Mouse (Mus musculus) embryo, embryonic 11.5 days (tissue): ENCODE measurements around the gene Olfr646.

Source experiments
- DNase-seq: peaks from one replicate; pipeline ENCODE4 v3.0.0-alpha.2; 2012; ENCODE audit warnings: low read depth, low spot score

The Olfr646 gene

GRCm38 (mm10) chr7:104104757-104104972 lies at the start of gene Olfr646:
TSS of gene Olfr646 (plus strand) at chr7:104104873.
- no peak for DNase-seq

- DNase-seq, result no peak
These were observed 45.5 kb upstream of the Olfr646 start for GRCm38 (mm10) chr7:104059215-104059614.

GRCm38 (mm10) chr7:104061345-104061744 lies 43.3 kb upstream of the Olfr646 start, which contains the start of gene 4930516K23Rik:
TSS of gene 4930516K23Rik (minus strand) at chr7:104061445.
- no peak for DNase-seq

DNA sequence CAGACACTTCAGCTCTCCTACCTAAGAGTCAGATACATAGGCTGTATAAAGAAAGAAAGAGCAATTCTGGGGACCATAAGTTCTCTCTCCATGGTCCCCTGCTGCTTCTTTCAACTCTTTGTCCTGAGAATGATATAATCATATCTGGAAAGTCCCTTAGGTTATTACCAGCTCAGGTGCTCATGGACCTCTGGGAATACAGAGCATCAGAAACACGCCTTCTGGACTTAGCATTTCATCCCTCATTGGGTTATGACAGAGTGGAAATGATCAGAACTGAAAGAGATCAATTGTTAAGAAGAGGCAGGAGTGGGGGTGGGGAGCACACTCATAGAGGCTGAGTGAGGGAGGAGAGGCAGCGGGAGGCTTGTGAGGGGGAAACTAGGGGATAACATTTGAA lies 32.9 kb upstream of the Olfr646 start, which contains the start of gene Olfr644:
TSS of gene Olfr644 (minus strand) at position 101 of the 400 bp plus-strand sequence.
- DNase-seq, result no peak

DNA sequence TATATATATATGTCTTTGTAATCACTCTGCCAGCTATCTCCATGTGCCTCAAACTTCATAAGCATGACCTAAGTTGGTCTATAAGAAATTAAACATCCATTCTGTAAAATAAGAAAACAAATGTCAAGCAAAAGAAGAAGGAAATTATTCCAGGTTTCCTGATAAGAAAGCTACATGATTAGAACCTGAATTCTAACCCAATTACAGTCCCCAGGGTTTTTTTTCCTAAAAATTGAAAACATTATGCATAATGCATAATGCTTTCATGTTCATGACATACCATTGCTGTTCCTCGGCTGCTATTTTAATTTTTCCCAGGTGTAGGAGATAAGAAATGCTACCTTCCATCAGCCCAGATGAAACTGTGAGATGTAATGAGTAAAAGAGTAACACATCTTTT lies 19.3 kb upstream of the Olfr646 start, which contains the start of gene Olfr645:
TSS of gene Olfr645 (minus strand) at position 101 of the 400 bp plus-strand sequence.
- DNase-seq, result no peak

- peak; percentile 2 for DNase-seq
These were observed 538 bp upstream of the Olfr646 start for GRCm38 (mm10) chr7:104103913-104104756.

DNA sequence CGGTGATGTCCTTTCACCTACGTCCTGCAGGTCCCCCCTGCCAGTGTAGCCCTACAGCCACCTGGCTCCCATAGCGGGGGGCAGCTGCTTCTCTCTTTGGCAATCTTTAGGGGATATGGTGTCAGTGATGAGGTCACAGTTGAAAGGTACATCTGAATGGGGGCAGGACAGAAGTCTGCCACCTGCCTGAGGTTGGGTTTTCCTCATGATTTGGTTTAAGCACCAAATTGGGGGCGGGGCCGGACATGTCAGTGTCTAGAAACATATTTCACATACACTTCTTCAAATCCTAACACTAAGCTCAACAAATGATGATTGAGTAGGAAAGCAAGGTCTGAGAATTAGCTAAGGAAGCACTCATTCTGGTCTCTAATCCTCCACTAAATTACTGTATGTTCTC lies 25.1 kb downstream of the Olfr646 start, which contains the start of gene Ubqln5:
TSS of gene Ubqln5 (minus strand) at position 101 of the 400 bp plus-strand sequence.
- no peak for DNase-seq

GRCm38 (mm10) chr7:104137305-104137704 lies 32.6 kb downstream of the Olfr646 start, which contains the start of gene Olfr643:
TSS of gene Olfr643 (minus strand) at chr7:104137405.
- DNase-seq, result no peak

DNA sequence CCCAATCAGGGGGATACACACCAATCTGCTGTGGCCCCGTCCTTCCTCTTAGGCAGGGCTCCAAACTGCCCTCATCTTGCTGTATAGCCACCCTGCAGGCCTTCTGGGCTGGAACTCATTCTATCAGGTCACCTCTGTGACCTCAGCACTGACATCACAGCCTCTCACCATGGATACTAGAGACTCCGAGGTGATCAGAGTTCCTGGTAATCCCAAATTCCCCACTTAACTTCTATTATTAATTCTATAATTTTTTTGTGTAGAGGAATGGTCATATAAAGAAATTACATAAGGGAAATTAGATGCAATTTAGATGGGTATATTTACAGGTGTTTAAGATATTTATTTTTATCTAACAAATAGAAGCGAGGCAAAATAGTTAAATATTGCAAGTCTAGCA lies 38.5 kb downstream of the Olfr646 start, which contains the start of gene Ubqln3:
TSS of gene Ubqln3 (minus strand) at position 101 of the 400 bp plus-strand sequence.
- no peak for DNase-seq

- DNase-seq, result no peak
These were observed 45.8 kb downstream of the Olfr646 start, which contains the start of gene Ubqlnl for GRCm38 (mm10) chr7:104150456-104150855. TSS of gene Ubqlnl (minus strand) at chr7:104150556.
